Mouse (Mus musculus): ENCODE data around the gene Lce3c.

The Lce3c gene

GRCm38 (mm10) chr3:92944186-92944585, at the start of gene Lce3c:
TSS of gene Lce3c (plus strand) at chr3:92944486.
- no peak for DNase-seq (ENCODE audit: low spot score)

- no peak for DNase-seq (ENCODE audit: low spot score)
These were observed 49.8 kb upstream of the Lce3c start for GRCm38 (mm10) chr3:92894489-92894888.

- peak; percentile 17 for DNase-seq (ENCODE audit: low spot score)
These were observed 41.3 kb upstream of the Lce3c start for GRCm38 (mm10) chr3:92902992-92903391.

- DNase-seq (ENCODE audit: low spot score), result no peak
These were observed 40.6 kb upstream of the Lce3c start for GRCm38 (mm10) chr3:92903640-92904039.

- DNase-seq (ENCODE audit: low spot score), result no peak
These were observed 39.1 kb upstream of the Lce3c start for GRCm38 (mm10) chr3:92905182-92905581.

GRCm38 (mm10) chr3:92907571-92907970, 36.7 kb upstream of the Lce3c start:
- no peak for DNase-seq (ENCODE audit: low spot score)

- DNase-seq (ENCODE audit: low spot score), result peak; percentile 8
These were observed 23.9 kb upstream of the Lce3c start for GRCm38 (mm10) chr3:92920364-92920763.

- DNase-seq (ENCODE audit: low spot score), result no peak
These were observed 18.2 kb upstream of the Lce3c start, which contains the start of gene Lce3a for GRCm38 (mm10) chr3:92926130-92926529. TSS of gene Lce3a (minus strand) at chr3:92926230.

- DNase-seq (ENCODE audit: low spot score), result no peak
These were observed 11.6 kb upstream of the Lce3c start, which contains the start of gene Lce3b for GRCm38 (mm10) chr3:92932679-92933078. TSS of gene Lce3b (plus strand) at chr3:92932979.

GRCm38 (mm10) chr3:92957090-92957489, 12.8 kb downstream of the Lce3c start, which contains the start of gene Lce3d:
TSS of gene Lce3d (plus strand) at chr3:92957390.
- no peak for DNase-seq (ENCODE audit: low spot score)

GRCm38 (mm10) chr3:92966761-92967160, 22.5 kb downstream of the Lce3c start, which contains the start of gene Lce3e:
TSS of gene Lce3e (plus strand) at chr3:92967061.
- no peak for DNase-seq (ENCODE audit: low spot score)

- DNase-seq (ENCODE audit: low spot score), result no peak
These were observed 34.2 kb downstream of the Lce3c start for GRCm38 (mm10) chr3:92978484-92978883.

GRCm38 (mm10) chr3:92991926-92992325, 47.6 kb downstream of the Lce3c start, which contains the start of gene Lce3f:
TSS of gene Lce3f (plus strand) at chr3:92992226.
- no peak for DNase-seq (ENCODE audit: low spot score)

Measured in ovary, postnatal 36 days (tissue).